7 mouse cellular contexts compared by ENCODE assay signal in genomic region chr11:120580871-120581331, GRCm38 (mm10). TPM values are rescaled to one million over a fixed set of nuclear protein-coding genes. Genes with fewer than 3 reads are reported as not detected.
DNase-seq lines count a peak whose midpoint lies in the region; ATAC-seq and TF ChIP-seq lines count a peak whose summit lies in the region.

No protein-coding gene starts in this region.

- H3K36me3 ChIP-seq in hindbrain, embryonic 13.5 days, result peaks cover 45% of the 10 kb centered on the region
- peaks cover 46% of the 10 kb centered on the region for H3K36me3 ChIP-seq in limb, embryonic 14.5 days (ENCODE audit: control insufficient read depth, insufficient read depth, low read length)
- H3K36me3 ChIP-seq in midbrain, embryonic 14.5 days (ENCODE audit: control insufficient read depth, insufficient read depth, low read length), result peaks cover 38% of the 10 kb centered on the region
- H3K36me3 ChIP-seq in stomach, embryonic 16.5 days (ENCODE audit: control insufficient read depth, insufficient read depth, low read length), result peaks cover 31% of the 10 kb centered on the region

- peak overlapping the region; percentile 97 for H3K9ac ChIP-seq in hindbrain, embryonic 13.5 days
- peak overlapping the region; percentile 85 for H3K9ac ChIP-seq in limb, embryonic 14.5 days (ENCODE audit: low read depth, low read length, severe bottlenecking)
- peak overlapping the region; percentile 94 for H3K9ac ChIP-seq in midbrain, embryonic 14.5 days (replicated peaks; ENCODE audit: low read length)
- peak overlapping the region; percentile 98 for H3K9ac ChIP-seq in stomach, embryonic 16.5 days (ENCODE audit: low read length)

- peak; percentile 24 for ATAC-seq in CD4-positive, CD25-positive, alpha-beta regulatory T cell, adult 4 months
- ATAC-seq in erythroblast, adult 5-6 weeks (replicated peaks; ENCODE audit: low FRiP score, poor library complexity, severe bottlenecking), result peak; percentile 55
- ATAC-seq in hindbrain, embryonic 13.5 days (ENCODE audit: low FRiP score), result peak; percentile 21; the same call in 1 of the 2 replicates
- peak; percentile 38 for ATAC-seq in limb, embryonic 14.5 days (ENCODE audit: low FRiP score, low read depth)
- peak; percentile 24; the same call in 1 of the 2 replicates for ATAC-seq in midbrain, embryonic 14.5 days (ENCODE audit: low FRiP score, low TSS enrichment)
- peak; percentile 54; the same call in 1 of the 2 replicates for ATAC-seq in stomach, embryonic 16.5 days (ENCODE audit: insufficient read depth, low FRiP score)

- peak overlapping the region; percentile 98 for H3K27ac ChIP-seq in hindbrain, embryonic 13.5 days
- H3K27ac ChIP-seq in limb, embryonic 14.5 days (replicated peaks; ENCODE audit: low read depth, low read length), result peak overlapping the region; percentile 93
- H3K27ac ChIP-seq in midbrain, embryonic 14.5 days (replicated peaks; ENCODE audit: low read depth, low read length), result peak overlapping the region; percentile 97
- H3K27ac ChIP-seq in stomach, embryonic 16.5 days (ENCODE audit: low read length), result peak overlapping the region; percentile 94

- no peaks in the 10 kb centered on the region for H3K27me3 ChIP-seq in hindbrain, embryonic 13.5 days
- no peaks in the 10 kb centered on the region for H3K27me3 ChIP-seq in limb, embryonic 14.5 days (ENCODE audit: control insufficient read depth, insufficient read depth, low read length)
- no peaks in the 10 kb centered on the region for H3K27me3 ChIP-seq in midbrain, embryonic 14.5 days (ENCODE audit: control insufficient read depth, insufficient read depth, low read length)
- no peaks in the 10 kb centered on the region for H3K27me3 ChIP-seq in stomach, embryonic 16.5 days (ENCODE audit: control insufficient read depth, insufficient read depth, low read length)

- peaks cover 4% of the 10 kb centered on the region; the same call in 1 of the 2 replicates for H3K9me3 ChIP-seq in hindbrain, embryonic 13.5 days
- no peaks in the 10 kb centered on the region for H3K9me3 ChIP-seq in limb, embryonic 14.5 days (ENCODE audit: control insufficient read depth, low read length)
- no peaks in the 10 kb centered on the region for H3K9me3 ChIP-seq in midbrain, embryonic 14.5 days (ENCODE audit: control insufficient read depth, low read length)
- 0 out of 2 replicates have a peak, but pooled peaks cover 5% of the 10 kb centered on the region for H3K9me3 ChIP-seq in stomach, embryonic 16.5 days (replicated peaks; ENCODE audit: control insufficient read depth, low read length)

- peaks cover 31% of the 10 kb centered on the region for H3K4me1 ChIP-seq in hindbrain, embryonic 13.5 days (replicated peaks)
- H3K4me1 ChIP-seq in limb, embryonic 14.5 days (ENCODE audit: control insufficient read depth, insufficient read depth, low read length), result peaks cover 21% of the 10 kb centered on the region
- peaks cover 21% of the 10 kb centered on the region for H3K4me1 ChIP-seq in midbrain, embryonic 14.5 days (ENCODE audit: control insufficient read depth, insufficient read depth, low read length)
- H3K4me1 ChIP-seq in stomach, embryonic 16.5 days (ENCODE audit: control insufficient read depth, insufficient read depth, low read length), result peaks cover 22% of the 10 kb centered on the region

- H3K4me3 ChIP-seq in hindbrain, embryonic 13.5 days, result peak overlapping the region; percentile 92
- H3K4me3 ChIP-seq in limb, embryonic 14.5 days (replicated peaks; ENCODE audit: low read length), result peak overlapping the region; percentile 82
- peak overlapping the region; percentile 79 for H3K4me3 ChIP-seq in midbrain, embryonic 14.5 days (replicated peaks; ENCODE audit: low read depth, low read length)
- peak overlapping the region; percentile 94 for H3K4me3 ChIP-seq in stomach, embryonic 16.5 days (replicated peaks; ENCODE audit: low read length)

- WGBS in hindbrain, embryonic 13.5 days, result 0% methylated on average over 35 of the region's 44 CpGs
- WGBS in limb, embryonic 14.5 days, result 5% methylated on average over 21 of the region's 44 CpGs
- under 1% methylated on average over 41 of the region's 44 CpGs for WGBS in midbrain, embryonic 14.5 days
- under 1% methylated on average over 29 of the region's 44 CpGs for WGBS in stomach, embryonic 16.5 days

- no peak for TF ChIP-seq POLR2A in limb, embryonic 14.5 days (IDR thresholded peaks at IDR 0.05; ENCODE audit: borderline replicate concordance, extremely low read depth, insufficient read depth, insufficient read length)

- peak overlapping the region; percentile 95 for H3K4me2 ChIP-seq in hindbrain, embryonic 13.5 days
- H3K4me2 ChIP-seq in limb, embryonic 14.5 days (replicated peaks; ENCODE audit: low read depth, low read length, severe bottlenecking), result peak overlapping the region; percentile 96
- peak overlapping the region; percentile 91 for H3K4me2 ChIP-seq in midbrain, embryonic 14.5 days (ENCODE audit: low read length)
- peak overlapping the region; percentile 87 for H3K4me2 ChIP-seq in stomach, embryonic 16.5 days (ENCODE audit: low read depth, low read length)

- DNase-seq in adrenal gland, adult 2 months, result peak; percentile 62
- DNase-seq in limb, embryonic 14.5 days (ENCODE audit: low spot score), result no peak
- peak; percentile 70 for DNase-seq in midbrain, embryonic 14.5 days

RNA-seq across cellular contexts. Expression of gene Arhgdia, which starts 0.5 kb away (rescaled TPM):
- 100 to 1,000 TPM; 554 to 866 TPM for polyA plus RNA-seq in CD4-positive, CD25-positive, alpha-beta regulatory T cell, adult 4 months (2017; shearing (Covaris generic))
- 100 to 1,000 TPM; 355 to 386 TPM for total RNA-seq in adrenal gland, adult 2 months (2021)
- 712 and 786 TPM in 2 replicates for polyA plus RNA-seq in adrenal gland, adult 2 months (2012; rRNA removed)
- 101 and 127 TPM in 2 replicates for total RNA-seq in erythroblast, adult 5-6 weeks (2015; ENCODE audit: low replicate concordance)
- 35.7 and 38.1 TPM in 2 replicates for total RNA-seq in erythroblast, adult 5-6 weeks (2017; ENCODE audit: low replicate concordance)
- 471 and 481 TPM in 2 replicates for polyA plus RNA-seq in hindbrain, embryonic 13.5 days (2015; fragmentation: Nextera tagmentation; extraction: Ambion mirVana)
- 610 and 750 TPM in 2 replicates for polyA plus RNA-seq in limb, embryonic 14.5 days (2012; rRNA removed)
- 566 and 572 TPM in 2 replicates for polyA plus RNA-seq in limb, embryonic 14.5 days (2014; fragmentation: Nextera tagmentation; extraction: Ambion mirVana)
- 353 and 438 TPM in 2 replicates for polyA plus RNA-seq in midbrain, embryonic 14.5 days (2014; fragmentation: Nextera tagmentation; extraction: Ambion mirVana)
- polyA plus RNA-seq in stomach, embryonic 16.5 days (2015; fragmentation: Nextera tagmentation; extraction: Ambion mirVana), result 543 and 584 TPM in 2 replicates

RNA-seq across cellular contexts. Expression of gene P4hb, which starts 7.8 kb away (rescaled TPM):
- 100 to 1,000 TPM; 162 to 169 TPM for polyA plus RNA-seq in CD4-positive, CD25-positive, alpha-beta regulatory T cell, adult 4 months (2017; shearing (Covaris generic))
- total RNA-seq in adrenal gland, adult 2 months (2021), result 100 to 1,000 TPM; 462 to 524 TPM
- 108 and 126 TPM in 2 replicates for polyA plus RNA-seq in adrenal gland, adult 2 months (2012; rRNA removed)
- 108 and 148 TPM in 2 replicates for total RNA-seq in erythroblast, adult 5-6 weeks (2015; ENCODE audit: low replicate concordance)
- total RNA-seq in erythroblast, adult 5-6 weeks (2017; ENCODE audit: low replicate concordance), result 136 and 145 TPM in 2 replicates
- 289 and 294 TPM in 2 replicates for polyA plus RNA-seq in hindbrain, embryonic 13.5 days (2015; fragmentation: Nextera tagmentation; extraction: Ambion mirVana)
- 569 and 645 TPM in 2 replicates for polyA plus RNA-seq in limb, embryonic 14.5 days (2012; rRNA removed)
- polyA plus RNA-seq in limb, embryonic 14.5 days (2014; fragmentation: Nextera tagmentation; extraction: Ambion mirVana), result 968 and 988 TPM in 2 replicates
- 241 and 300 TPM in 2 replicates for polyA plus RNA-seq in midbrain, embryonic 14.5 days (2014; fragmentation: Nextera tagmentation; extraction: Ambion mirVana)
- 1,026 and 1,183 TPM in 2 replicates for polyA plus RNA-seq in stomach, embryonic 16.5 days (2015; fragmentation: Nextera tagmentation; extraction: Ambion mirVana)

RNA-seq across cellular contexts. Expression of gene Alyref, which starts 17.3 kb away (rescaled TPM):
- 10 to 100 TPM in 1 of 2 experiments, 1 to 10 TPM in 1; 8.5 to 42.6 TPM for polyA plus RNA-seq in CD4-positive, CD25-positive, alpha-beta regulatory T cell, adult 4 months (2017; shearing (Covaris generic))
- 10 to 100 TPM; 85.5 to 97.9 TPM for total RNA-seq in adrenal gland, adult 2 months (2021)
- polyA plus RNA-seq in adrenal gland, adult 2 months (2012; rRNA removed), result 10.3 and 12.6 TPM in 2 replicates
- total RNA-seq in erythroblast, adult 5-6 weeks (2015; ENCODE audit: low replicate concordance), result 60.6 and 67.8 TPM in 2 replicates
- total RNA-seq in erythroblast, adult 5-6 weeks (2017; ENCODE audit: low replicate concordance), result 86.1 and 86.4 TPM in 2 replicates
- polyA plus RNA-seq in hindbrain, embryonic 13.5 days (2015; fragmentation: Nextera tagmentation; extraction: Ambion mirVana), result 267 and 290 TPM in 2 replicates
- 96.8 and 143 TPM in 2 replicates for polyA plus RNA-seq in limb, embryonic 14.5 days (2012; rRNA removed)
- polyA plus RNA-seq in limb, embryonic 14.5 days (2014; fragmentation: Nextera tagmentation; extraction: Ambion mirVana), result 478 TPM in 2 replicates
- 277 and 282 TPM in 2 replicates for polyA plus RNA-seq in midbrain, embryonic 14.5 days (2014; fragmentation: Nextera tagmentation; extraction: Ambion mirVana)
- 37.0 and 55.5 TPM in 2 replicates for polyA plus RNA-seq in stomach, embryonic 16.5 days (2015; fragmentation: Nextera tagmentation; extraction: Ambion mirVana)

RNA-seq across cellular contexts. Expression of gene Anapc11, which starts 17.3 kb away (rescaled TPM):
- 100 to 1,000 TPM; 122 to 134 TPM for polyA plus RNA-seq in CD4-positive, CD25-positive, alpha-beta regulatory T cell, adult 4 months (2017; shearing (Covaris generic))
- 10 to 100 TPM; 82.8 to 85.9 TPM for total RNA-seq in adrenal gland, adult 2 months (2021)
- polyA plus RNA-seq in adrenal gland, adult 2 months (2012; rRNA removed), result 183 and 187 TPM in 2 replicates
- total RNA-seq in erythroblast, adult 5-6 weeks (2015; ENCODE audit: low replicate concordance), result 15.0 and 16.9 TPM in 2 replicates
- 0.56 and 6.5 TPM in 2 replicates for total RNA-seq in erythroblast, adult 5-6 weeks (2017; ENCODE audit: low replicate concordance)
- 179 and 192 TPM in 2 replicates for polyA plus RNA-seq in hindbrain, embryonic 13.5 days (2015; fragmentation: Nextera tagmentation; extraction: Ambion mirVana)
- 190 and 205 TPM in 2 replicates for polyA plus RNA-seq in limb, embryonic 14.5 days (2012; rRNA removed)
- 248 and 254 TPM in 2 replicates for polyA plus RNA-seq in limb, embryonic 14.5 days (2014; fragmentation: Nextera tagmentation; extraction: Ambion mirVana)
- 210 and 266 TPM in 2 replicates for polyA plus RNA-seq in midbrain, embryonic 14.5 days (2014; fragmentation: Nextera tagmentation; extraction: Ambion mirVana)
- 176 and 181 TPM in 2 replicates for polyA plus RNA-seq in stomach, embryonic 16.5 days (2015; fragmentation: Nextera tagmentation; extraction: Ambion mirVana)

RNA-seq across cellular contexts. Expression of gene Npb, which starts 27.4 kb away (rescaled TPM):
- polyA plus RNA-seq in CD4-positive, CD25-positive, alpha-beta regulatory T cell, adult 4 months (2017; shearing (Covaris generic)), result not detected
- total RNA-seq in adrenal gland, adult 2 months (2021), result under 1 TPM; 0.61 to 0.62 TPM
- polyA plus RNA-seq in adrenal gland, adult 2 months (2012; rRNA removed), result 1.6 and 2.3 TPM in 2 replicates
- total RNA-seq in erythroblast, adult 5-6 weeks (2015; ENCODE audit: low replicate concordance), result not detected in 2 replicates
- not detected in 2 replicates for total RNA-seq in erythroblast, adult 5-6 weeks (2017; ENCODE audit: low replicate concordance)
- polyA plus RNA-seq in hindbrain, embryonic 13.5 days (2015; fragmentation: Nextera tagmentation; extraction: Ambion mirVana), result 0.79 and 1.3 TPM in 2 replicates
- 2.1 and 3.3 TPM in 2 replicates for polyA plus RNA-seq in limb, embryonic 14.5 days (2012; rRNA removed)
- polyA plus RNA-seq in limb, embryonic 14.5 days (2014; fragmentation: Nextera tagmentation; extraction: Ambion mirVana), result 2.1 and 2.7 TPM in 2 replicates
- polyA plus RNA-seq in midbrain, embryonic 14.5 days (2014; fragmentation: Nextera tagmentation; extraction: Ambion mirVana), result 0.77 and 0.82 TPM in 2 replicates
- polyA plus RNA-seq in stomach, embryonic 16.5 days (2015; fragmentation: Nextera tagmentation; extraction: Ambion mirVana), result 14.9 and 19.1 TPM in 2 replicates
